Mouse (Mus musculus) kidney, adult 2 months (tissue): Measurements from ENCODE around the gene Gcgr. TPM values are rescaled to one million over a fixed set of nuclear protein-coding genes. Genes with fewer than 3 reads are reported as not detected.

ENCODE experiments used
- DNase-seq: peaks from one replicate; pipeline ENCODE4 v3.0.0; 2021
- H3K27ac ChIP-seq: fragments of 200-500 bp; 2 replicates; pipeline ENCODE4 v1.5.1; 2012; ENCODE audit warnings: low read depth, low read length, control low read depth, inconsistent platforms; ENCODE audit not compliant: insufficient read depth
- H3K27me3 ChIP-seq: fragments of 200-500 bp; replicated peaks from 2 replicates; pipeline ENCODE4 v1.6.1; 2012; ENCODE audit warnings: mild to moderate bottlenecking, moderate library complexity, low read length, inconsistent platforms; ENCODE audit not compliant: control insufficient read depth, insufficient read depth
- H3K36me3 ChIP-seq: fragments of 200-500 bp; 2 replicates; pipeline ENCODE4 v1.6.1; 2012; ENCODE audit warnings: mild to moderate bottlenecking, moderate library complexity, low read length, inconsistent platforms; ENCODE audit not compliant: control insufficient read depth, insufficient read depth
- H3K4me1 ChIP-seq: fragments of 200-500 bp; 2 replicates; pipeline ENCODE4 v1.6.1; 2011; ENCODE audit warnings: low read length; ENCODE audit not compliant: control insufficient read depth, insufficient read depth
- H3K4me3 ChIP-seq: fragments of 200-500 bp; 2 replicates; pipeline ENCODE4 v1.5.1; 2011; ENCODE audit warnings: mild to moderate bottlenecking, low read depth, low read length, control low read depth; ENCODE audit not compliant: insufficient read depth
- CTCF ChIP-seq: fragments of 200-500 bp; conservative IDR thresholded peaks from 2 replicates; pipeline ENCODE4 v1.5.1; 2011; ENCODE audit warnings: low read depth, mild to moderate bottlenecking, control low read depth, low read length, moderate library complexity, mixed read lengths; ENCODE audit not compliant: insufficient read depth, insufficient read length
- POLR2A ChIP-seq: fragments of 200-500 bp; IDR thresholded peaks from one replicate; pipeline ENCODE4 v1.6.1; 2011; ENCODE audit warnings: low read depth, low read length, control low read depth
- WGBS: fragments of 180-500 bp; shearing (Covaris S2); methylation state at CpG from one replicate; pipeline ENCODE4 v1.1.7; 2018; 5-methylcytosine and 5-hydroxymethylcytosine counted together
- polyA plus RNA-seq: library from polyadenylated mRNA; depleted of rRNA; stranded (reverse); fragments of >200 nt; gene quantifications from 2 replicates; pipeline ENCODE4 v1.2.3, GENCODE M21; 2012

Gene Gcgr
- polyA plus RNA-seq, 1 experiment: 52.8 TPM

DNA sequence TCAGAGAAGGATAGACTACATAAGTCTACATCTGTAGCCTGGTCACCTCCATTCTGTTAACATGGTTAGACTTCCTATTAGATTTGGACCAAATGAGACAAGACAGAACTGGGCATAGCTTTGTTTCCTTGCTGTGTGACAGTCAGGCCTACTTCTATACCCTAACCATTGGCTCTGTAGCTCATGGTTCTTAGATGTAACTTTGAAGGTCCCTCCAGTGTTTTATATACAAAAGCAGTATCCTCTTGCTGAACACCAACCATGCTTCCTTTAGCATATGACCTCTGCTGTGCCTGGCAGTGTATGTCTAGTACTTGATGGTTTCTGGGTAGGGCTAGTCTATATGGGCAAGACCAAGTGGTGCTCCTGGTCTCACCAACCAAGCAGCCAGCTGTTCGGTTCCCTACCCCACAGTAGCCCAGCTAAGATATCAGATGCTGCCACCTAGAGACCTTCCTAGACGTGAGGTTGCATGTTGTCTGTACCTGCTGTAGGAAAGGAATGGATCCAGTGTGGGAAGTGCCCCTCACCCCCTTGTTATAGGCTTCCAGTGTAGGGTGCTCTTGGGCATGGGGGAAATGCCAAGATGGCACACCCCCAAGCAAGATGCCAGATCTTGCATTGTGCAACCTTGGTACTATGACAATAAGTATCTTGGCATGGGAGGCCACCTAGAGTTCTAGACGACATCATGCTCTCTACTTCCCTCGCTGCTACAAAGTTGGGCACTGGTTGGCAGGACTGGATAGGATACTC, 40.0 kb upstream of the Gcgr start:
- H3K4me1 ChIP-seq: peaks cover 26% of the 10 kb centered on the region
- TF ChIP-seq POLR2A: no peak
- TF ChIP-seq CTCF: no peak
- WGBS: 27% methylated on average over 4 of the region's 4 CpGs

DNA sequence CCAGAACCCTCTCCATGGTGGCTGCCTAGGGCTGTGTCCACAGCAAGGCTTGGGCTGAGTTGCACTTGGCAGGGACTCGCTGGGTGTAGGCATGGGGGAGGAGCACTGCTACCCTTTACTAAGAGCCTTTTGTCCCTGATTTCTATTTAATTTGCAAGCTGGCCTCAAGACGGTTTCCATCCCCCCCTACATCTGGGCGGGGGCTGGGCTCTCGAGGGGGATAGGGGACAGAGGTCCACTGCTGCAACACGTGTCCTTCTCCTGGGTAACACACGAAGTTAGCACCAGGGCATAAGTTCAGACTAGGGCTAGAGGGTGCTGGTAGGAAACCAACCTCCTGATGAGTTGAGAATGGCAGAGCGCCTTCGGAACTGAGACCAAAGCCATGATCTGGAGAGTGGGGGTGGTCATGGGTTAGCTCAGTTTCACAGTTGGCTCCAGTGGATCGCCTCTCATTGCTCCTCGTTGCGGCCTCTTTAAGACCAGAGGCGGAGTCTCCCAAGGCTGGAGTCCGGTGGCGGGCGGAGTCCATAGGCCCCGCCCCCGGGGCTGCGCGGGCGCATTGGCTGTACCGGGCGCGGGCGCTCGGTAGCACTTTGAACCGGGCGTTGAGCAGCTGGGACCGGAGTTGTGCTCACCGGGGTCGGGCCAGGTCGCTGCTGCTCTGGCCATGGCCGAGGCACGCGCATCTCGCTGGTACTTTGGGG, 39.0 kb upstream of the Gcgr start, which contains the start of gene Slc25a10:
Gene Slc25a10 (plus strand): TSS at position 524 of the 707 bp plus-strand sequence.
- H3K4me3 ChIP-seq: peak within 1 kb of the TSS; percentile 87
- WGBS: under 1% methylated on average over 35 of the region's 35 CpGs
- H3K27me3 ChIP-seq: no peaks in the 10 kb centered on the region
- H3K4me1 ChIP-seq: peaks cover 26% of the 10 kb centered on the region
- TF ChIP-seq POLR2A: peak; percentile 46
- no peak for TF ChIP-seq CTCF
- H3K36me3 ChIP-seq: peaks cover 4% of the 10 kb centered on the region; the same call in 1 of the 2 replicates
- H3K27ac ChIP-seq: peak within 1 kb of the TSS; percentile 88
- peak; percentile 96 for DNase-seq

More for the DNA sequence above, 40.0 kb upstream of the Gcgr start:
- H3K27me3 ChIP-seq: no peaks in the 10 kb centered on the region
- H3K36me3 ChIP-seq: peaks cover 4% of the 10 kb centered on the region; the same call in 1 of the 2 replicates
- DNase-seq: no peak
- no peak overlapping the region for H3K4me3 ChIP-seq
- peak overlapping the region; percentile 88 for H3K27ac ChIP-seq

DNA sequence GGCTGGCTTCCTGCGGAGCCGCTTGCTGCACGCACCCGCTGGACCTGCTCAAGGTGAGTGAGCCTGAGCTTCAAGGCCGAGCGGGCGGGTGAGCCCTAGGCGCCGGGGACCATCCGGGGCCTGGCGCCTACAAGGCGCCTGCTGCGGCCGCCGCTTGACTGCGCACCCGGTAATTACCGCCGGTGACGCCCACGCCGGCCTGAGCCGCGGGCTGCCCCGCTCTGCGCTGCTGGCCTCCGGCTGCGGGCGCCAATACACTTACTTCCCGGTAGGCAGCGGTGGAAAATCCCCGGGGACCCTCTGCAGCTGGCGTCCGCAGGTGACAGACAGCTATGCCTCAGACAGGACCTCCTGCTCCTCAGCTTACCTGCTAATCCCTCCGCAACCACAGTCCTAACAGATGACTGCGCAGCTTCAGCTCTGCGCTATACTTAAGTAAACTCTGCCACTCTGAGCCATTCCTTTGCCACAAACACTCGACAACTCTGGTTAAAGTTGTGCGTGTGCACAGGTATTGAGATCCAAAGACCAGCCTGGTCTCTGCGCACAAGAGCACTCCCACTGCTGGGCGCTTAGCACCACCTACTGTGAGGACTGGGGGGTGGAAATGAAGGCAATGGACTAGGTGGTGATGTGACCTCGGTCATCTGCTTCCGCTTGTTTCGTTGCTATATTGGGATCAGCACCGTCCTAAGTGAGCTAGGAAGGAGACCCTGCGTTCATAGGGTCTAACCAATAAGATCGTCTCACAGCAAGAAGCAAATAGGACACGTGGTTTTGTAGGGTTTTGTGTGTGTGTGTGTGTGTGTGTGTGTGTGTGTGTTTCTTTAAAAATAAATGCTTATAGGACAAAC, 38.2 kb upstream of the Gcgr start:
- TF ChIP-seq POLR2A: no peak
- peak; percentile 55 for TF ChIP-seq CTCF
- H3K36me3 ChIP-seq: peaks cover 4% of the 10 kb centered on the region; the same call in 1 of the 2 replicates
- under 1% methylated on average over 48 of the region's 48 CpGs for WGBS
- H3K27me3 ChIP-seq: no peaks in the 10 kb centered on the region
- H3K4me1 ChIP-seq: peaks cover 21% of the 10 kb centered on the region
- peak; percentile 79 for DNase-seq
- H3K4me3 ChIP-seq: peak overlapping the region; percentile 87
- H3K27ac ChIP-seq: peak overlapping the region; percentile 82

DNA sequence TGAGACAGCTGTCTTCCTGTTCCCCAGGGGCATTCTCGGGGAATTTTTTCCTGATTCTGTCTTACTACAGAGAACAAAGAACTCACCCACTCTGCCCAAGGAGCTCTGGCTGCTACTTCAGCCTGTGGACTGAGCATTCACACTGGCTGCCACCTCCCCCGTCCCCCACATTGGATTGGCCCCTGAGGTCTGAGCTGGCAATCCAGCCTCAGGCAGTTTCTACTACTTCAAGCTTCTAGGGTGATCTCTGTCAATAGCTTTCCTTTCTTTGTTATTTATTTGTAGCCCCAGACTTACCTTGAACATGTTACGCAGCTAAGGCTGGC, 37.7 kb upstream of the Gcgr start:
- peaks cover 21% of the 10 kb centered on the region for H3K4me1 ChIP-seq
- TF ChIP-seq POLR2A: no peak
- TF ChIP-seq CTCF: no peak
- WGBS: 10% methylated on average over 3 of the region's 3 CpGs
- DNase-seq: no peak
- H3K4me3 ChIP-seq: peak overlapping the region; percentile 87
- peaks cover 4% of the 10 kb centered on the region; the same call in 1 of the 2 replicates for H3K36me3 ChIP-seq
- no peaks in the 10 kb centered on the region for H3K27me3 ChIP-seq
- H3K27ac ChIP-seq: peak overlapping the region; percentile 82

DNA sequence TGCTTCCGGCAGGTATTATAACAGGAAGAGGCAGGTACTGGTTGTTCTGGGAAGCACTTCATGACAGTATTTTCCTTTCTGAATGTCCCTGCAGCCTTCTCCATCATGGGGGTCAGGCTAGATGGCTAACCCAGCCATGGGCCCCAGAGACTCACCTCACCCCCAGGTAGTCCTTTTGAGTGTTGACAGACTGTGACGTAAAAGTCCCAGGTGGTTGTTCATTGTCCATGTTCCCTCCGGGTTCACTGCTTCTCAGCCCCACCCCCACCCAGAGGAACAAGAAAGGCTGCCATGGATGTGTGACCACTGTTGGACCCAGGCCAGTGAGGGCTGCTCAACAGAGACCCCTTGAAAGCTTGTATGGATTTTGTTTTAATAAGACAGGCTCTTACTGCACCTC, 37.1 kb upstream of the Gcgr start:
- Histone ChIP-seq H3K4me1 (peaks cover 21% of the 10 kb centered on the region), H3K4me3 (peak overlapping the region; percentile 87), H3K36me3 (peaks cover 4% of the 10 kb centered on the region; the same call in 1 of the 2 replicates), H3K27ac (peak overlapping the region; percentile 82), H3K27me3 (no peaks in the 10 kb centered on the region)
- TF ChIP-seq POLR2A (no peak), CTCF (no peak)
- 18% methylated on average over 3 of the region's 3 CpGs for WGBS
- DNase-seq: peak; percentile 50

DNA sequence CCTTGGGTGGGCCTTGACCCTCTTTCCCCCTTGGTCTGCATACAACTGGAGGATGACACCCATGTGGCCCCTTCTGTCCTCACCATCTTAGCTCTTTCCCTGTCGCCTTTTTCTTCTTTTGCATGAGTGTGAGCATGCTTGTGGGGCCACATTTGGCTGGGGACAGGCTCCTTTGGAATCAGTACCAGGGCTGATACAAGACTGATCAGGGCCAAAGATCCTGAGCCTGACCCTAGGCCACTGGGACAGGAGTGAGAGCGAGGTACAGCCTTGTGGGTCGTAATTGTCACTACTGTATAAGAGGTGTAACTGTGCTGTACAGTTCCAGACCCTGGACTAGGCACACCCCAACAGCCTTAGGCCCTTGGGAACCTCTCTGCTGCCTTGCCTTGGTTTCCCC, 36.6 kb upstream of the Gcgr start:
- WGBS: 74% methylated on average over 3 of the region's 3 CpGs
- no peak for DNase-seq
- Histone ChIP-seq H3K27ac (peak overlapping the region; percentile 57; the same call in 1 of the 2 replicates), H3K4me1 (peaks cover 21% of the 10 kb centered on the region), H3K27me3 (no peaks in the 10 kb centered on the region), H3K36me3 (peaks cover 4% of the 10 kb centered on the region; the same call in 1 of the 2 replicates), H3K4me3 (peak overlapping the region; percentile 87; the same call in 1 of the 2 replicates)
- TF ChIP-seq CTCF: no peak
- no peak for TF ChIP-seq POLR2A
